Mouse (Mus musculus): ENCODE measurements at regions not wholly inside any gene's neighbourhood (a gene's known extent, or its start where the extent isn't known, plus 50 kb on each side); places are given as distances from the start of the nearest gene placed in this dataset.

DNA sequence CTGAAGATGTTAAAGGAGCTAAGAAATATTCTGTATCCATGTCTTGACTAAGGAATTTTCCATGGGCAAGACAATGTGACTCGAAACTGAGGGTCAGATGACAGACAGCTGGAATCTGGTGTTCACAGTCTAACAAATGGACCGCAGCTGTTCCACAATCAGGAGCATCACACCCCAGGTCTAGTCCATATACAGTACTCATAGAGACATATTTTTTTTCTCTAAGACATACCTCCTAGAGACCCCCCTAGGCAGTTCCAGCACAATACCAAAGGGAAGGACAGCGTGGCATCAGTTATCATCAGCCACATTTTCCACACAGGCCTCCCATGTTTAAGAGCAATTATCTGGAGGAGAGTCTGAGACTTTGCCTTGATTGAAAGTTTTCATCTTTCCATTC lies 878.8 kb downstream of the Stpg2 start:
- TF ChIP-seq CTCF (IDR thresholded peaks at IDR 0.05; ENCODE audit: low read depth) = no peak
- TF ChIP-seq EP300 (optimal IDR thresholded peaks at IDR 0.05) = no peak
